Mouse (Mus musculus): ENCODE measurements around the gene Dupd1. TPM values are rescaled to one million over a fixed set of nuclear protein-coding genes. Genes with fewer than 3 reads are reported as not detected.

Dupd1 gene
- polyA plus RNA-seq, 1 experiment = not detected

- TF ChIP-seq EP300 (IDR thresholded peaks at IDR 0.05; ENCODE audit: insufficient read depth, low read depth, low read length) = no peak
- TF ChIP-seq CTCF (IDR thresholded peaks at IDR 0.05; ENCODE audit: low read depth, low read length) = no peak
- no peak for TF ChIP-seq POLR2A (IDR thresholded peaks at IDR 0.05; ENCODE audit: insufficient read depth, low read length)
- Histone ChIP-seq H3K4me3 (ENCODE audit: low read depth, low read length) (no peak overlapping the region), H3K36me3 (ENCODE audit: control insufficient read depth, insufficient read depth, low read length, poor library complexity, severe bottlenecking) (no peaks in the 10 kb centered on the region), H3K27me3 (ENCODE audit: control insufficient read depth, insufficient read depth, low read length, poor library complexity, severe bottlenecking) (no peaks in the 10 kb centered on the region), H3K9me3 (replicated peaks; ENCODE audit: control insufficient read depth, insufficient read depth, low read length, poor library complexity, severe bottlenecking) (no peaks in the 10 kb centered on the region), H3K9ac (ENCODE audit: low read depth, poor library complexity, severe bottlenecking) (no peak overlapping the region), H3K4me1 (ENCODE audit: control insufficient read depth, insufficient read depth, low read length) (no peaks in the 10 kb centered on the region), H3K27ac (ENCODE audit: insufficient read depth, low read length) (no peak overlapping the region)
These were observed 30.8 kb upstream of the Dupd1 start for GRCm38 (mm10) chr14:21745149-21745548.

DNA sequence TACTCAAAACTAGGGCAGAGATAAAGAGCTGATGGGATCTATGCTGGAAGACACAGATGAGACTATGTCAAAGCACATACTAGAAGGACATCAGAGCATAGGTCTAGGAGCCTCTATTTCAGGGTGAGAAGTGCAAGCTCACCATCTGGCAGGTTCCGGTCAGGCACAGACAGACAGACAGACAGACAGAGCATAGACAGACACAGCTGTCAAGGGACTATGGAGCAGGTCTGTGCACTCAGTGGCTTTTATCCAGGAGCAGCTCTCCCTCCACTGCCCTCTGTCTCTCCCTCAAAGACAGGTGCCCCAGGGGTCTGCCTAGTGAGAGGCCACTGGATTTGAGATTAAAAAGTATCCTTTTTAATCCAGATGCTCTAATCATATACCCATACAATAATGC lies 29.8 kb upstream of the Dupd1 start:
- no peaks in the 10 kb centered on the region for H3K4me1 ChIP-seq (ENCODE audit: control insufficient read depth, insufficient read depth, low read length)
- no peaks in the 10 kb centered on the region for H3K9me3 ChIP-seq (replicated peaks; ENCODE audit: control insufficient read depth, insufficient read depth, low read length, poor library complexity, severe bottlenecking)
- H3K36me3 ChIP-seq (ENCODE audit: control insufficient read depth, insufficient read depth, low read length, poor library complexity, severe bottlenecking) = no peaks in the 10 kb centered on the region
- TF ChIP-seq EP300 (IDR thresholded peaks at IDR 0.05; ENCODE audit: insufficient read depth, low read depth, low read length) (no peak), CTCF (IDR thresholded peaks at IDR 0.05; ENCODE audit: low read depth, low read length) (no peak), POLR2A (IDR thresholded peaks at IDR 0.05; ENCODE audit: insufficient read depth, low read length) (no peak)
- H3K27me3 ChIP-seq (ENCODE audit: control insufficient read depth, insufficient read depth, low read length, poor library complexity, severe bottlenecking) = no peaks in the 10 kb centered on the region
- H3K4me3 ChIP-seq (ENCODE audit: low read depth, low read length) = no peak overlapping the region
- H3K9ac ChIP-seq (ENCODE audit: low read depth, poor library complexity, severe bottlenecking) = no peak overlapping the region
- no peak overlapping the region for H3K27ac ChIP-seq (ENCODE audit: insufficient read depth, low read length)

DNA sequence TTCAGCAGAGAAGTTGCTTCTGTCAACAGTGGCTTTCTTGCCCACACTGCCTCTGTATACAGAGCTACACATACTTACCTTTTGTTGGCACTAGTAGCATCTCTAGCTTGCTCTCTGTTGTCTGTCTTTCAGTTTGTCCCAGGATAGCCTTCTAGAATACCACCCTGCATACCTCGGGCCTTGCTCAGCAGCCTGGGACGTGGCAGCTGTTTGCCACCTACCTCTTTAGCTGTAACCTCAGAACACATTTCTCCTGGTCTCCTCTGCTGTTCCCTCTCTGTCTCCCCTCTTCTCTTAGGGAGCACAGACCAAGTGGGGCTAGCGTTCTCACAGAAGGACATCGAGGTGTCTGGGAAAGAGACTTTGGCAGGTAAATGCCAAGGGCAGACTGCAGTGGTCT lies 28.1 kb upstream of the Dupd1 start:
- Histone ChIP-seq H3K4me1 (ENCODE audit: control insufficient read depth, insufficient read depth, low read length) (no peaks in the 10 kb centered on the region), H3K9me3 (replicated peaks; ENCODE audit: control insufficient read depth, insufficient read depth, low read length, poor library complexity, severe bottlenecking) (no peaks in the 10 kb centered on the region), H3K4me3 (ENCODE audit: low read depth, low read length) (no peak overlapping the region), H3K36me3 (ENCODE audit: control insufficient read depth, insufficient read depth, low read length, poor library complexity, severe bottlenecking) (no peaks in the 10 kb centered on the region), H3K27ac (ENCODE audit: insufficient read depth, low read length) (no peak overlapping the region), H3K27me3 (ENCODE audit: control insufficient read depth, insufficient read depth, low read length, poor library complexity, severe bottlenecking) (no peaks in the 10 kb centered on the region), H3K9ac (ENCODE audit: low read depth, poor library complexity, severe bottlenecking) (no peak overlapping the region)
- TF ChIP-seq EP300 (IDR thresholded peaks at IDR 0.05; ENCODE audit: insufficient read depth, low read depth, low read length) (no peak), CTCF (IDR thresholded peaks at IDR 0.05; ENCODE audit: low read depth, low read length) (no peak), POLR2A (IDR thresholded peaks at IDR 0.05; ENCODE audit: insufficient read depth, low read length) (no peak)

- TF ChIP-seq EP300 (IDR thresholded peaks at IDR 0.05; ENCODE audit: insufficient read depth, low read depth, low read length) (no peak), CTCF (IDR thresholded peaks at IDR 0.05; ENCODE audit: low read depth, low read length) (peak; percentile 96)
- Histone ChIP-seq H3K36me3 (ENCODE audit: control insufficient read depth, insufficient read depth, low read length, poor library complexity, severe bottlenecking) (no peaks in the 10 kb centered on the region), H3K9ac (ENCODE audit: low read depth, poor library complexity, severe bottlenecking) (no peak overlapping the region), H3K27ac (ENCODE audit: insufficient read depth, low read length) (no peak overlapping the region), H3K4me1 (ENCODE audit: control insufficient read depth, insufficient read depth, low read length) (no peaks in the 10 kb centered on the region), H3K27me3 (ENCODE audit: control insufficient read depth, insufficient read depth, low read length, poor library complexity, severe bottlenecking) (no peaks in the 10 kb centered on the region), H3K9me3 (replicated peaks; ENCODE audit: control insufficient read depth, insufficient read depth, low read length, poor library complexity, severe bottlenecking) (no peaks in the 10 kb centered on the region), H3K4me3 (ENCODE audit: low read depth, low read length) (no peak overlapping the region)
These were observed 27.4 kb upstream of the Dupd1 start for GRCm38 (mm10) chr14:21741786-21742185.

- Histone ChIP-seq H3K27me3 (ENCODE audit: control insufficient read depth, insufficient read depth, low read length, poor library complexity, severe bottlenecking) (no peaks in the 10 kb centered on the region), H3K4me1 (ENCODE audit: control insufficient read depth, insufficient read depth, low read length) (no peaks in the 10 kb centered on the region), H3K9me3 (replicated peaks; ENCODE audit: control insufficient read depth, insufficient read depth, low read length, poor library complexity, severe bottlenecking) (no peaks in the 10 kb centered on the region), H3K36me3 (ENCODE audit: control insufficient read depth, insufficient read depth, low read length, poor library complexity, severe bottlenecking) (no peaks in the 10 kb centered on the region), H3K27ac (ENCODE audit: insufficient read depth, low read length) (no peak overlapping the region), H3K4me3 (ENCODE audit: low read depth, low read length) (no peak overlapping the region), H3K9ac (ENCODE audit: low read depth, poor library complexity, severe bottlenecking) (no peak overlapping the region)
- TF ChIP-seq CTCF (IDR thresholded peaks at IDR 0.05; ENCODE audit: low read depth, low read length) (no peak), POLR2A (IDR thresholded peaks at IDR 0.05; ENCODE audit: insufficient read depth, low read length) (no peak), EP300 (IDR thresholded peaks at IDR 0.05; ENCODE audit: insufficient read depth, low read depth, low read length) (no peak)
These were observed 26.9 kb upstream of the Dupd1 start for GRCm38 (mm10) chr14:21741314-21741713.

- no peaks in the 10 kb centered on the region for H3K36me3 ChIP-seq (ENCODE audit: control insufficient read depth, insufficient read depth, low read length, poor library complexity, severe bottlenecking)
- no peaks in the 10 kb centered on the region for H3K27me3 ChIP-seq (ENCODE audit: control insufficient read depth, insufficient read depth, low read length, poor library complexity, severe bottlenecking)
- H3K9ac ChIP-seq (ENCODE audit: low read depth, poor library complexity, severe bottlenecking) = no peak overlapping the region
- no peaks in the 10 kb centered on the region for H3K9me3 ChIP-seq (replicated peaks; ENCODE audit: control insufficient read depth, insufficient read depth, low read length, poor library complexity, severe bottlenecking)
- H3K4me1 ChIP-seq (ENCODE audit: control insufficient read depth, insufficient read depth, low read length) = no peaks in the 10 kb centered on the region
- no peak overlapping the region for H3K4me3 ChIP-seq (ENCODE audit: low read depth, low read length)
- H3K27ac ChIP-seq (ENCODE audit: insufficient read depth, low read length) = no peak overlapping the region
- TF ChIP-seq CTCF (IDR thresholded peaks at IDR 0.05; ENCODE audit: low read depth, low read length) = no peak
These were observed 26.0 kb upstream of the Dupd1 start for GRCm38 (mm10) chr14:21740345-21740744.

All from ES-Bruce4 (cell line).